Mouse (Mus musculus) embryonic stem cell, embryonic (primary cell): ENCODE data around the gene Scrn2.

ENCODE experiments used
- CTCF ChIA-PET, 4 experiments: fragments of 300-600 bp in 2 of 4; fragments of 350-600 bp in 2 of 4; sonication (Branson Sonifier 250); formaldehyde crosslinking; loops; one replicate each; lab custom pipeline; 2022; ENCODE audit warnings: inconsistent platforms in 2 of 4; lab: Charles Lee
- POLR2A ChIA-PET, 4 experiments: fragments of 300-600 bp in 2 of 4; fragments of 350-600 bp in 2 of 4; sonication (Branson Sonifier 250); formaldehyde crosslinking; loops; one replicate each; lab custom pipeline; 2022; ENCODE audit warnings: antibody characterized with exemption in 4 of 4, inconsistent platforms in 1 of 4; lab: Charles Lee

Scrn2 gene

GRCm38 (mm10) chr11:97030426-97030825, 688 bp downstream of the Scrn2 start:
- CTCF ChIA-PET: interaction anchor here (0.5 to 3.8 kb wide), 37 partner anchors 9 to 1263 kb away, joined by 3 to 25 read pairs (median 4); partner anchors contain the start of genes Lrrc46 (in 3 of the 4), Mrpl10 (in 3 of the 4), Cdk5rap3 (in 2 of the 4) and Osbpl7 (in 1 of the 4)
- POLR2A ChIA-PET: interaction anchor here (0.6 to 5.5 kb wide), 29 partner anchors 8 to 642 kb away, joined by 3 to 32 read pairs (median 5); partner anchors contain the start of genes Lrrc46 (in 2 of the 4), Mrpl10 (in 2 of the 4), Cdk5rap3 (in 1 of the 4) and Nfe2l1 (in 1 of the 4)

- POLR2A ChIA-PET: interaction anchor here in 1 of 4 experiments (5.5 kb wide), 1 partner anchor 9 kb away, joined by 32 read pairs; the partner anchor contains the start of genes Lrrc46 and Mrpl10
- CTCF ChIA-PET: interaction anchor here in 2 of 4 experiments (0.5 to 3.6 kb wide), 4 partner anchors 9 to 266 kb away, joined by 3 to 25 read pairs (median 3); partner anchors contain the start of genes Lrrc46 (in 1 of the 2) and Mrpl10 (in 1 of the 2)
Observed at GRCm38 (mm10) chr11:97031977-97032376, 2.2 kb downstream of the Scrn2 start.

DNA sequence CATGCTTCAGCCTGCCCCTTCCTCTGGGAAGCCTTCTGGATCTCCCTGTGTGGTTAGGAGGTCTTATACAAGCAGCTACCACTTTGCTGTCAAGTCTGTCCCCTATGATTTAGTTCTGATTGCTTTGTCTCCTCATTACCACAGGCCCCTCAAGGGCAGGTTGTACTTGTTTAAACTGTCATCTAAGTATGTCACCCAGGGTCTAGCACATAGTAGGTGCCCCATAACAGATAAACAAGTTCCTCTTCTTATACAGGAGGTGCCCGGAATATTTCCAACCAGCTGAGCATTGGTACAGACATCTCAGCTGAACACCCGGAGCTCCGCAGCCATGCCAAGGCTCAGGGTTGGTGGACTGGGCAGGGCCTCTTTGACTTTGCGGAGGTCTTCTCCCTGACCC, 2.8 kb downstream of the Scrn2 start:
- ChIA-PET CTCF (interaction anchor here in 1 of 4 experiments (0.5 to 1.0 kb wide), 2 partner anchors 9 to 265 kb away, joined by 3 read pairs; partner anchors contain the start of genes Lrrc46 and Mrpl10), POLR2A (interaction anchor here in 1 of 4 experiments (0.5 to 5.5 kb wide), 2 partner anchors 9 to 218 kb away, joined by 3 to 32 read pairs; partner anchors contain the start of genes Lrrc46 and Mrpl10)

DNA sequence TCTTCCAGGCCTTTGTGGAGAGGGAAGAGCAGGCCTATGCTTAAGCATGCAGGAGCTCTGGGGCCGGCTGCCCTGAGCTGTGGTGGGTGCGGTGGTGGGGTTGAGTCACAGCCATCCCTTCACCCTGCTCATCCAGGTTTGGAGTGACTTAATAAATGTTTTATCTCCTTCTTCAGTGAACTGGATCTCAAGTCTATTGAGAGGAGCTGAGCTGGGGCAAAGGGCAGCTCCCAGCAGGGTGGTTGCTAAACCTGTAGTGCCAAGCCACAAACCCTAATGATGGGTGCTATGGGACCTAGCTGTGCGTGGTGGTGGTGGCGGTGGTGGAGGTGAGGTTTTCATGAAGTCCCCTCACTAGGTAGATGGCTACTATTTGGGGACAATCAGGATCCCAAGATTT, 4.0 kb downstream of the Scrn2 start:
- ChIA-PET CTCF (interaction anchor here in 3 of 4 experiments (0.6 to 3.3 kb wide), 7 partner anchors 8 to 82 kb away, joined by 3 to 18 read pairs (median 3); no protein-coding TSS in a partner anchor), POLR2A (interaction anchor here in 3 of 4 experiments (0.7 to 3.6 kb wide), 5 partner anchors 8 to 125 kb away, joined by 3 to 14 read pairs (median 3); no protein-coding TSS in a partner anchor)

GRCm38 (mm10) chr11:97036141-97036540, 6.4 kb downstream of the Scrn2 start:
- POLR2A ChIA-PET: interaction anchor here in 3 of 4 experiments (0.8 to 3.6 kb wide), 6 partner anchors 10 to 84 kb away, joined by 3 to 14 read pairs (median 4); no protein-coding TSS in a partner anchor
- CTCF ChIA-PET: interaction anchor here in 3 of 4 experiments (0.9 to 3.3 kb wide), 6 partner anchors 9 to 80 kb away, joined by 3 to 18 read pairs (median 4); no protein-coding TSS in a partner anchor

GRCm38 (mm10) chr11:97038881-97039280, 9.1 kb downstream of the Scrn2 start:
- ChIA-PET POLR2A (interaction anchor here in 3 of 4 experiments (0.5 to 4.2 kb wide), 19 partner anchors 9 to 1032 kb away, joined by 3 to 38 read pairs (median 5); partner anchors contain the start of genes Osbpl7 (in 2 of the 3), Scrn2 (in 2 of the 3) and Mllt6 (in 1 of the 3)), CTCF (interaction anchor here (0.6 to 4.2 kb wide), 13 partner anchors 9 to 292 kb away, joined by 3 to 37 read pairs (median 5); partner anchors contain the start of genes Scrn2 (in 3 of the 4) and Osbpl7 (in 1 of the 4))

- ChIA-PET CTCF (interaction anchor here (0.6 to 4.2 kb wide), 26 partner anchors 10 to 1163 kb away, joined by 3 to 37 read pairs (median 6); partner anchors contain the start of genes Scrn2 (in 2 of the 4) and Osbpl7 (in 1 of the 4)), POLR2A (interaction anchor here (0.6 to 4.2 kb wide), 64 partner anchors 10 to 1728 kb away, joined by 3 to 38 read pairs (median 4); partner anchors contain the start of genes Scrn2 (in 3 of the 4), Kpnb1 (in 2 of the 4), Osbpl7 (in 2 of the 4) and Cdk5rap3 (in 1 of the 4))
Observed at GRCm38 (mm10) chr11:97040301-97041021, 10.7 kb downstream of the Scrn2 start.

DNA sequence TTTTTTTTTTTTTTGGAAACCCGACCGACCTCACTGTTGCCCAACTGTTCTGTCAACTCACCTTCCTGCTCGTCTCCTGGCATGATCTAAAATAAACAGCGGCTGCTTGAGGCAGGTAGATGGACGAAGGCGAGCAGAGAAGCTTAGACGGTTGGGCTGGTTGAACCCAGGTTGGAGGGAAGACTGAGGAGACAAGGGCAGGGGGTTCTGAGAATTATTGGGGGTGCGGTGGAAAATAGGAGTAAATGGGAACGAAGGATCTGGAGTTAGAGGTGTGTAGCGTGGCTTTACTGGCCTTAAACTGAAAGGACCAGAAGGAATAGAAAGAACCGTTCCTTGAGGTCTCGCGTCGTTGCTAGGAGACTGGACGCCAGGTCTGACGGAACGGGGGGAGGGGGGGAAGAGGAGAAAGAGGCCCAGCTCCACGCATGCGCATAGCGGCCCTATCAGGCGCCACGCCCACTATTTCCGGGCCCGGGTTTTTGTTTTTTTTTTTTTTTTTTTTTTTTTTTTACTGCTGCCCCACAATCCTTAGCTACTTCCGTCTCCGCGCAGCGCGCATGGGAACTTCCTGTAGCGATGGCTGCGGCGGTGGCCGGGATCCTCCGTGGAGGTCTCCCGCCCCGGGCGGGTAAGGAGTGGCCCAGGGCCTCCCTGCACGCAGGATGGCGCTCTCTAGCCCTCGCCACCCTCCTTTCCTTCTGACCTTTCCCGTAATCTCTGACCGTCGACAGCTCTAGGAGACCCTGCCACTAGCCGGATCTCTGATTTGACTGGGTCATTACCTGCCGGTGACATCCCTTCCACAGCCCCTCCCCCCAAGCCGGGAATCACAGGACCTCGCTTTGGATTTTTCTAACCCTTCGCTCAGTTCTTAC, 11.5 kb downstream of the Scrn2 start, which contains the start of the genes Lrrc46 and Mrpl10:
TSS of gene Lrrc46 (minus strand) at position 386 of the 878 bp plus-strand sequence.
TSS of gene Mrpl10 (plus strand) at position 539 of the 878 bp plus-strand sequence.
- ChIA-PET POLR2A (interaction anchor here (0.6 to 4.2 kb wide), 88 partner anchors 9 to 1794 kb away, joined by 3 to 38 read pairs (median 4); partner anchors contain the start of genes Scrn2 (in 3 of the 4), Cdk5rap3 (in 2 of the 4), Kpnb1 (in 2 of the 4) and Osbpl7 (in 2 of the 4)), CTCF (interaction anchor here (0.5 to 4.2 kb wide), 41 partner anchors 9 to 1162 kb away, joined by 3 to 37 read pairs (median 4); partner anchors contain the start of genes Scrn2 (in 3 of the 4), Cdk5rap3 (in 1 of the 4) and Osbpl7 (in 1 of the 4))

DNA sequence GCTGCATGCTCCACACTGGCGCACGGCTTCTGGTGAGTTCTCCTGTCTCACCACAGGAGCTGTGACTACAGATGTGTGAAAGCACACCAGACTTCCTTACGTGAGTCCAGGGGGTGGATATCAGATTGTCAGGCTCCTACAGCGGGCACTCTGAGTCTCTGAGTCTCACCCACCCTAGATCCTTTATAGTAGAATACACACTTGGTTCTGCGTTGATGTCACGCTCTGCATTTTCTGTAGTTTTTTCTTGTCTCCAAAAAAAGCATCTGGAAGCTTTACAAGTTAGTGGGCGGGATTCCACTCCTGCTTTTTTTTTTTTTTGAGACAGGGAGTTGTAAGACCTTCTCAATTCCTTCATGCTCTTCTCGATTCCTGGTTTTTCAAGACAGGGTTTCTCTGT, 15.2 kb downstream of the Scrn2 start:
- POLR2A ChIA-PET: interaction anchor here in 2 of 4 experiments (0.9 to 2.1 kb wide), 10 partner anchors 15 to 349 kb away, joined by 3 to 8 read pairs (median 4); partner anchors contain the start of gene Scrn2 (in 2 of the 2)
- CTCF ChIA-PET: interaction anchor here (0.5 to 2.3 kb wide), 23 partner anchors 9 to 883 kb away, joined by 3 to 20 read pairs (median 4); partner anchors contain the start of genes Cdk5rap3 (in 1 of the 4), Pnpo (in 1 of the 4) and Scrn2 (in 1 of the 4)

DNA sequence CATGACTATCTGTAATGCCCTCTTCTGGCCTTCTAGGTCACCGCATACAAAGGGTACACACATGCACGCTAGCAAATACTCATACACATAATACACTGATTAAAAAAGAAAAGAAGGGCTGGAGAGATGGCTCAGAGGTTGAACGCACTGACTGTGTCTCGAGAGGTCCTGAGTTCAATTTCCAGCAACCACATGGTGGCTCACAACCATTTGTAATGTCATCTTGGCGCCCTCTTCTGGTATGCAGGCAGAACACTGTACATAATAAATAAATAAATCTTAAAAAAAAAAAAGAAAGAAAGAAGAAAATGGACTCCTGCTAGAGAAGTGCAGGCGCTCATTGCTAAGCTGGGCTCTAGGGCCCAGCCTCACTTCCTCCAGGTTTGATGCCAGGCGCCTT, 16.1 kb downstream of the Scrn2 start:
- POLR2A ChIA-PET: interaction anchor here in 2 of 4 experiments (0.6 to 2.1 kb wide), 16 partner anchors 13 to 144 kb away, joined by 3 to 8 read pairs (median 3); partner anchors contain the start of genes Scrn2 (in 2 of the 2) and Cdk5rap3 (in 1 of the 2)
- CTCF ChIA-PET: interaction anchor here (0.5 to 2.3 kb wide), 39 partner anchors 10 to 624 kb away, joined by 3 to 20 read pairs (median 3); partner anchors contain the start of genes Cdk5rap3 (in 2 of the 4), Scrn2 (in 2 of the 4), Pnpo (in 1 of the 4) and Sp2 (in 1 of the 4)

DNA sequence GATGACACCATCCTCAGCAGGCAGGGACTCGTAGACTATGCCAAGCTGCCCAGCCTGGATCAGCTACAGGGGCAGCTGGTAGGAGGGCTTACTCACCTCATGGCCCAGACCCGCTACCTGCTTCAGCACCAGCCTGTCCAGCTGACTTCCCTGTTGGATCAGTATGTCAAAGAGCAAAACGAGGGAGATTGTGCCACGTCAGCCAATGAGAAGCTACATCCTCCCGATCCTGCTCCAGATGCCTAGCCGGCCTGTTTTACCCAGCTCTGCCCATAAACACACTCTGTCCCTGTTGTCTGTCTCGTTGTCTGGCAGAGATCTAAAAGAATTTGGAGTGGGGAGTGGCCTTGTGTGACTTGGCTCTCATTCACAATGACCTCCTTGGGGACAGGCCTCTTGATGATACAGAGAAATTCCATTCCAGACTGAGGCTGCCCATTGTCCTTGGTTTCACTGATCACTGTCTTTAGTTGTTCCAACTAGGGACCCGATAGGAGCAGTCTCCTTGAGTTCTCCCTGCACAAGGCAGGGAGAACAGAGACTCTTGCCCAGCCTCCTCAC, 18.4 kb downstream of the Scrn2 start:
- ChIA-PET CTCF (interaction anchor here in 1 of 4 experiments (1.0 kb wide), 1 partner anchor 19 kb away, joined by 3 read pairs; no protein-coding TSS in a partner anchor), POLR2A (interaction anchor here in 2 of 4 experiments (0.6 to 1.6 kb wide), 9 partner anchors 10 to 140 kb away, joined by 3 to 4 read pairs (median 3); partner anchors contain the start of gene Scrn2 (in 1 of the 2))

GRCm38 (mm10) chr11:97049492-97050085, 19.9 kb downstream of the Scrn2 start:
- ChIA-PET CTCF (interaction anchor here in 2 of 4 experiments (0.8 to 1.9 kb wide), 3 partner anchors 19 to 133 kb away, joined by 3 to 5 read pairs (median 3); partner anchors contain the start of gene Cdk5rap3 (in 1 of the 2)), POLR2A (interaction anchor here in 2 of 4 experiments (0.8 to 2.9 kb wide), 11 partner anchors 8 to 226 kb away, joined by 3 to 17 read pairs (median 4); partner anchors contain the start of genes Copz2 (in 1 of the 2), Lrrc46 (in 1 of the 2) and Mrpl10 (in 1 of the 2))

DNA sequence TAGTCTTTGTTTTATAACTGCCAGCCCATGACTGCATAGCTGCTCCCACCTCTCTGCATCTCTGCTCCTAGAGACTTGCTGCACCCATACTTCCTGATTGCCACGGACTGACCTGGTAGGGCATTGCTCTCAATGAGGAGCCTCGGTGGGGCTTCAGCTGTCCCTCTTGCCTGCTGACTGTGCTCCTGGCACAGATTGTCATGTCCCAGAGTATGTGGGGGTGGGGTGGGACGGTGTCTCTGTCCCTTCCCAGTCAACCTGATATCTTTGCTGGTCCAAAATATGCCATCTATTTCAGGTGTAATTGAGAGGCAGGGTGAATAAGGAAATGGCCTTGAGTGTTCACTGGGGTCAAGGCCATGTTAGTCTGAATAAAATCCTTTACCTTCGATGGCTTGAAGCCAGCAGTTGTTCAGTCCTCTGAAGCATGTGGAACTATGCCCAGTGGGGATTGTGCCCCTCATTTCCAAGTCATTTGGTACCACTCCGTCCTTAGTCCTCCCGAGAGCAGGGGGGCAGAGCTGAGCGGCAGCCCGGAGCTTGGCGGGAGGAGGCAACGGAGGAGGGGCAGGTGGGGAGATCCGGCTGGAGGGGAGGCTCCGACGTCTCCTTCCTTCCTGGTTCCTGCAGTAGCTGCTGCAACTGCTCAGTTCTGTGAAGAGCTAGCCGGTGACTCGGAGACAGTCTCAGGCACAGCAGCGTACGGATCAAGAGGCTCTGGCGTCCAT, 20.6 kb downstream of the Scrn2 start, which contains the start of gene Osbpl7:
TSS of gene Osbpl7 (plus strand) at position 413 of the 728 bp plus-strand sequence.
- POLR2A ChIA-PET: interaction anchor here in 3 of 4 experiments (0.5 to 2.9 kb wide), 28 partner anchors 9 to 384 kb away, joined by 3 to 17 read pairs (median 4); partner anchors contain the start of genes Cdk5rap3 (in 2 of the 3), Lrrc46 (in 2 of the 3), Mrpl10 (in 2 of the 3) and Scrn2 (in 2 of the 3)
- CTCF ChIA-PET: interaction anchor here in 3 of 4 experiments (0.5 to 1.9 kb wide), 15 partner anchors 9 to 150 kb away, joined by 3 to 9 read pairs (median 3); partner anchors contain the start of genes Lrrc46 (in 2 of the 3), Mrpl10 (in 2 of the 3), Cdk5rap3 (in 1 of the 3) and Scrn2 (in 1 of the 3)
